Mouse (Mus musculus) megakaryocyte-erythroid progenitor cell, adult 5-6 weeks (primary cell): Measurements from ENCODE around the gene Gm19935. TPM values are rescaled to one million over a fixed set of nuclear protein-coding genes. Genes with fewer than 3 reads are reported as not detected.

Experiments
- ATAC-seq: replicated peaks from 2 replicates; pipeline ENCODE4 v1.8.0; 2016; ENCODE audit warnings: mild to moderate bottlenecking, inconsistent platforms; ENCODE audit not compliant: severe bottlenecking, poor library complexity, low FRiP score, low TSS enrichment
- total RNA-seq, 2 experiments: library from RNA; stranded (forward) in 1 of 2; stranded (reverse) in 1 of 2; fragments of 200-1000, 215-1000 nt in 1 of 2; fragments of >200 nt in 1 of 2; fragmentation: Nextera tagmentation in 1 of 2; gene quantifications; 2 replicates each; pipeline ENCODE4 v1.2.3; 2014 to 2017

The Gm19935 gene
- total RNA-seq (2014; fragmentation: Nextera tagmentation) (not detected in 2 replicates), total RNA-seq (2017) (not detected in 2 replicates)

DNA sequence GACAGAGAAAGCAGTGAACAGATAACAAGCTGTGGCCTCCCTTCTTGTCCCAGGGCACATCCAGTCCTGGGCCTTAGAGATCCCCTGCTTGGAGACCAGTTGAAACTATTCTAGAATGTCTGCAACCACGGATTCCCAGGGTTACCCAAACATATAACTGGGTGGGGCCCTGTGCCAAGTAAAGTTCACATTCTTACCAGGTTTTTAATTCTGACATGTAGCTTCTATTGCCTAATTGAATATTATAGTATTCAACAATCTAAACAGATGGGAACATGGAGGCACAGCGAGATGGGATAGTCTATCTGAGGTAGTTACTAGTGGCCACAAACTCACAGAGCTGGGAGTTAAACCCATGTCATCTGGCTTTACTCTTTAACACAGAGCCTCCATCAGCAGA, at the start of gene Gm19935:
Gene Gm19935 (minus strand): TSS at position 101 of the 400 bp plus-strand sequence.
- no peak for ATAC-seq

GRCm38 (mm10) chr8:90862038-90862437, 44.8 kb upstream of the Gm19935 start:
- peak; percentile 54 for ATAC-seq

GRCm38 (mm10) chr8:90861266-90861944, 44.2 kb upstream of the Gm19935 start:
- peak; percentile 43 for ATAC-seq

- no peak for ATAC-seq
Measured at GRCm38 (mm10) chr8:90858071-90858470, 40.9 kb upstream of the Gm19935 start.

DNA sequence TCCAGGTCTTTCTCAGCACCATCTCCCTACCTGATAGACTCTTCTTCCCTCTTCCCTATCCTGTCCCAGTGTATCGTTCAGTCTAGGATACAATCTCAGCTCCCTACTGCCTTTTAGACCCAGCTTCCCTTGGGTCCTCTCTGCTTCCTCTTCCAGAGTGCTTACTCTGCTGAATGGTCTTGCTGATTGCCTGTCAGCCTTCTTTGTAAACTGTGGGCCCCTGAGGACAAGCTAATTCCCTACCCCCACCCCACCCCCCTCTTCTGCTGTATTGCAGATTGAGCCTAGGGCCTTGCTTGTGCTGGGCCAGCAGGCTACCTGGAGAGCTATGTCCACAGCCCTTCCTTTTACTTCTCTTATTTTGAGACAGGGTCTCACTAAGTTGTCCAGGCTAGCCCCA, 39.8 kb upstream of the Gm19935 start:
- ATAC-seq: no peak

- ATAC-seq: no peak
Measured at GRCm38 (mm10) chr8:90856171-90856570, 39.0 kb upstream of the Gm19935 start.

- 0 out of 2 replicates have a peak, but pooled peaks have one; percentile 43 for ATAC-seq
Measured at GRCm38 (mm10) chr8:90854671-90855161, 37.5 kb upstream of the Gm19935 start.

GRCm38 (mm10) chr8:90853971-90854670, 36.9 kb upstream of the Gm19935 start:
- no peak for ATAC-seq

DNA sequence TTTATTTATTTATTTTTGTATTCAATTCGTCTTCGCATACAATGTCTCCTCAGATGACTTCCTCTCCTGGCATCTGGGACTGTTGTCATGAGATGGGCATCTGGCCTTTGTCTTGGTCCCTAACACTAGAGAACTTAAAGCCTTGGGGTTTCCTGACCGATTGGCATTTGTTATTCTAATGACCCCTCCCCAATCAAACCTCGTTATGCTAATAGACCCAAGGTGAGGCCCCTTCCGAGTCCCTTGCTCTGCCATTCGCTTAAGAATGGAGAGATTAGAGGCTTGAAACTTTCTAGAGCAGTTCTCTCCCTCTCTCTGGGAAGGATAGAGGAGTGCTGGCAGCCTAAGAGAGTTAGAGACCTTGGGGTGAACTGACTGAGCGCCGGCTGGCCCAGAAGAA, 34.4 kb upstream of the Gm19935 start:
- no peak for ATAC-seq

DNA sequence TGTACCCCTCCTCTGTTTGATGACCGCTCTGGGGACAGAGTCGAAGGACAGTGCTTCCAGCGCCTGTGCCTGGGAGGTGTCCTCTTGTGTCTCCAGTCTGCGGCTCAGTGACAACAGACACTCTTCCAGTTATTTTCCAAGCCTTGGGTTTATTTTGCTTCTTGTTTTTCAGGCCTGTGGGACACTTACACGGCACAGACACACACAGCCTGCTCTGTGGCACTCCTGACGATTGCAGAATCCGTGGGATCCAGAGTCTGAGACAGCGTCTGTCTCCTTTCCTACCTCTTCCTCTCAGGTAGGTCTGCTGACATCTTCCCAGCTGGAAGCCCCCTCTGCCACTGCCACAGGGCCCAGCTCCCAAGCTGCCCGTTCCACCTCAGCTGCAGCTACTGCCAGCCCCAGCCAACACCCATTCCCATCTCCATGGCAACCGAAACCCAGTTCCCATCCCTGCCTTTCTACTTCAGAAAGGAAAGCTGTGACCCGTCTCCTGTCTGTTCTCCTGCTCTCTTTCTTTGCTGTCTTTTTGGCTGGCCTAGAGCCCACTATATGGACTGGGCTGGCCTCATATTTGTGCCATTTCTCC, 32.4 kb upstream of the Gm19935 start:
- ATAC-seq: no peak

GRCm38 (mm10) chr8:90847980-90848379, 30.8 kb upstream of the Gm19935 start:
- ATAC-seq: no peak

DNA sequence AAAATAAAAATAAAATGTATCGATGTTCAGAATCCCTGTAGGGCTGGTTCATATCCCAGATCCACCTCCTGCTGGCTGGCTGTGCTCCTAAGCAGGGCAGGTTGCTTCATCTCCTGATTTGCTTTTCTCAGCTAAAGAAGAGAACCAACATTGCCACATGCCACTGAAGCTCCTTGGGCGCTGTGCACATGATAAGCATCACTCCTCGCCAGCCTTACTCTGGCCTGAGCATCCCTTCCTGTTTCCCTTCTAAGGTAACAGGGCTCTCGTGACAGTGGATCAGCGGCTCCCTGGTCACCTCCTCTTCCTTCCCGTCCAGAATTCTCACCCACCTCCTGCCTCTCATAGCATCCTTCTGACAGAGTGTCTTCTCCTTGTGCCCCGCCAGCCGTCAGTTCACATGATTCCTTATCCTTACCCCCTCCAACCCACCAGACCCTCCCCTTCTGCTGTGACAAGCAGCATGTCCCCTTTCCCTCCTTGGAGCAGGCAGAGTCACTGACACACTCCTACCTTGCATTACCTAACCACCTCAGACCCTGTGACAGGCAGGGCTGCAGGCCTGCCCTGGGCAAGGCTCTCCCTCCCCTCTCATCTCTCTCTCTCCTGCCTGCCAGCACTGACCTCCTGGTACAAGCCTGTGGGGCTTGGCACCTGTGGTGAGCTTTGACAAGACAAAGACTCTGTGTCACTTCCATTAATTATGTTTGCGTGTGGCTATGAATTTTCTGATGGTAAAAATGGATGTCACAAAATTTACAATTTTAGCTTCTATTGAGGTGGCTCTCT, 27.2 kb upstream of the Gm19935 start:
- no peak for ATAC-seq

- ATAC-seq: no peak
Measured at GRCm38 (mm10) chr8:90843127-90843526, 25.9 kb upstream of the Gm19935 start.

GRCm38 (mm10) chr8:90841321-90841720, 24.1 kb upstream of the Gm19935 start:
- no peak for ATAC-seq

DNA sequence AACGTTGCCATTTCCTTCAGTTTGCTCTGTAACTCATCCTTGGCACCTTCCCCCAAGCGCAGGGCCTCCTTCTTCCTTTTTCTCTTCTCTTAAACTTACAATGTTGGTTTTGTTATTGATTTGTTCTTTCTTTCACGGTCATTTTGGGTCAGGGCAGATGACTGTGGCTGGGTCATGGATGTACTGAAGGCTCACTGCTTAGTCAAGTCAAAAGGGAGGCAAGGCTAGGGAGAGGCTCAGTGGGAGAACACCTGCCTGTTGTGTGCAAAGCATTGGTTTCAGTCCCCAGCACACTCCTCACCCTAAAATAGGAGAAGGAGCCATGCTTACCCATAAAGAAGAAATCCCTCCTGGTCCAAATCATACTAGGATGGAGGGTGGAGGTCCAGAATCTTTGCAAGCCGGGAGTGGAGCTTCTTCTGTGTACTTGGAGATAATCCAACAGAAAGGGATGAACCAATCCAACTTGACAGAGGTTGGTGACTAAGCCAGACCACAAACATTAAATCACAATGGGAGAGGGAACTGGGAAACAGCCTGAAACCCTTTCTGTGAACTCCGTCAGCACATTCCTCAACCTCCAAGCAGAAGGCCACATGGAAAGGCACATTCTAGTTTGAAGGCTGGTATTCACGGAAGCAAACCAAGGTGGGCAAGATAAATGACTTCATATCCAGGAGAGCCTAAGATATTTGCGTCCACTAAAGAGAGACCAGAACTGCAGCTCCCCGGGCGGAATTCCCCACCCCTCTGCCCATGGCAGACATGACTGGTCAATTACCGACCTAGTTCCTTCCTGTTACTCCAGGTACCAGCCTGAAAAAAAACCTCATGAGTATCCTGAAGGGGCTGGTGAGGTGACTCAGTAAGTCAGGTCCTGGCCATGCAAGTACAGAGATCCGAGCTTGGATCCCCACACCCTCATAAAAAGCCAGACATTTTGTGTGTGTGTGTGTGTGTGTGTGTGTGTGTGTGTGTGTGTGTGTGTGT, 22.8 kb upstream of the Gm19935 start:
- no peak for ATAC-seq

DNA sequence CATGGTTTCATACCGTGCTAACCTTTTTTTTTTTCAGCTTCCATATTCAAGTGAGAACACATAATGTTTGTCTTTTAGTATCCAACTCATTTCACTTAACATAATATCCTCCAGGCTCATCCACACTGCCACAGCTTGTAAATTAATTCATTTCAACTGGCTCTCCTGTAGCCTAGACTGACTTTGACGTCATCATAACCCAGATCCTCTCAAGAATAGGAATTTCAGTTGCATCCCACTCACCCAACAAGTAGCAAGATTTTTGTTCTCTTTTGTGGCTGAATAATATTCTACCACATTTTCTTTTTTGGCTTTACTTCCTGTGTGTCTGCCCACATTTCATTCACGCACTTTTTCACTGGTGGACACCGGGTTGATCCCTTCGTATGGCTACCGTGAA, 20.2 kb upstream of the Gm19935 start:
- ATAC-seq: no peak

DNA sequence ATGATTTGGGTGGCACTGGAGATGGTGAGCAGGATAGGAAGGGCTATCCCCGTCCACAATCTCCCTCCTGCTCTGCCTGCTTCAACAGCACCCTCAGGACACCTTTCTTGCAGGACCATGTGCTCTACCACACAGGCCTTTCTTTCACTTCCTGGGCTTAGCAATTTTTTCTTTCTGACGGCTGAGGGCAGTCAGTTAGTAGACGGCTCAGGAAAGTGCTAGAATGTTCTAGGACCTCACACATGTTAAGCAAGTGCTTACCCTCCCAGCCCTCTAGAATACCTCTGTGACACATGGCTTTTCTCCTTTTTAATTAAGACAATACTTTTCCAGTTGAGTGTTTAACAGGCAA, 17.1 kb upstream of the Gm19935 start:
- ATAC-seq: no peak

- ATAC-seq: no peak
Measured at GRCm38 (mm10) chr8:90833628-90834320, 16.6 kb upstream of the Gm19935 start.
